ENCODE assay signal across 14 mouse cellular contexts in genomic region chr14:75883330-75883729, GRCm38 (mm10).
"Had no signal": no experiment of that assay in that cellular context is flagged by ENCODE, and none has a peak within 500 bp of the region (broad histone marks: within the 10 kb centered on the region; RNA-seq: fewer than 3 reads in every experiment).

No protein-coding gene starts in this region.

- H3K9ac ChIP-seq: liver, embryonic 13.5 days; liver, postnatal 0 days; midbrain, embryonic 12.5 days; neural tube, embryonic 15.5 days had no signal

- H3K9me3 ChIP-seq: limb, embryonic 10.5 days; liver, embryonic 13.5 days; midbrain, embryonic 12.5 days; neural tube, embryonic 15.5 days had no signal

- ATAC-seq: intestine, embryonic 16.5 days; liver, postnatal 0 days had no signal

- H3K4me2 ChIP-seq: liver, embryonic 13.5 days; midbrain, embryonic 12.5 days; neural tube, embryonic 15.5 days had no signal

- H3K27me3 ChIP-seq: liver, embryonic 13.5 days; midbrain, embryonic 12.5 days; neural tube, embryonic 15.5 days had no signal

- H3K4me3 ChIP-seq: limb, embryonic 10.5 days; liver, embryonic 13.5 days; midbrain, embryonic 12.5 days; myocyte; neural tube, embryonic 15.5 days had no signal

- DNase-seq: kidney, adult 2 months; kidney, postnatal 36 days; liver, embryonic 13.5 days; liver, postnatal 0 days; lung, postnatal 36 days; right cerebral cortex, adult 18-20 months; right cerebral cortex, postnatal 25 days; thymus, adult 18-20 months; thymus, postnatal 14 days had no signal

- H3K27ac ChIP-seq: limb, embryonic 10.5 days; liver, embryonic 13.5 days; midbrain, embryonic 12.5 days; neural tube, embryonic 15.5 days had no signal

- H3K4me1 ChIP-seq: liver, embryonic 13.5 days had no signal

- H3K36me3 ChIP-seq: limb, embryonic 10.5 days; liver, embryonic 13.5 days; midbrain, embryonic 12.5 days; neural tube, embryonic 15.5 days had no signal
